Mouse (Mus musculus) liver, adult 2 months (tissue): ENCODE results near the gene Pyroxd1. TPM values are rescaled to one million over a fixed set of nuclear protein-coding genes. Genes with fewer than 3 reads are reported as not detected.

Source experiments
- DNase-seq: peaks from one replicate; pipeline ENCODE4 v3.0.0-alpha.2; 2011; ENCODE audit warnings: low read depth, low spot score; ENCODE audit errors: extremely low read depth
- H3K27ac ChIP-seq: fragments of 200-500 bp; replicated peaks from 2 replicates; pipeline ENCODE4 v1.5.1; 2012; ENCODE audit warnings: low read depth, mild to moderate bottlenecking, control low read depth, inconsistent platforms, low read length; ENCODE audit not compliant: insufficient read depth
- H3K27me3 ChIP-seq: fragments of 200-500 bp; 2 replicates; pipeline ENCODE4 v1.6.1; 2012; ENCODE audit warnings: mild to moderate bottlenecking, moderate library complexity, low read length, inconsistent platforms; ENCODE audit not compliant: control insufficient read depth, insufficient read depth
- H3K36me3 ChIP-seq: fragments of 200-500 bp; 2 replicates; pipeline ENCODE4 v1.6.1; 2012; ENCODE audit warnings: low read length, inconsistent platforms; ENCODE audit not compliant: control insufficient read depth, insufficient read depth
- H3K4me1 ChIP-seq: fragments of 200-500 bp; 2 replicates; pipeline ENCODE4 v1.6.1; 2011; ENCODE audit warnings: low read length; ENCODE audit not compliant: control insufficient read depth, insufficient read depth
- H3K4me3 ChIP-seq: fragments of 200-500 bp; 2 replicates; pipeline ENCODE4 v1.5.1; 2011; ENCODE audit warnings: low read depth, mild to moderate bottlenecking, control low read depth, low read length, moderate library complexity; ENCODE audit not compliant: insufficient read depth
- H3K79me2 ChIP-seq: fragments of 200-500 bp; 2 replicates; pipeline ENCODE4 v1.6.1; 2012; ENCODE audit warnings: inconsistent platforms, mild to moderate bottlenecking, low read length, moderate library complexity; ENCODE audit not compliant: control insufficient read depth, insufficient read depth
- H3K9ac ChIP-seq: fragments of 200-500 bp; 2 replicates; pipeline ENCODE4 v1.6.1; 2012; ENCODE audit warnings: low read depth, mild to moderate bottlenecking, control low read depth, inconsistent platforms, low read length
- CTCF ChIP-seq: fragments of 200-500 bp; IDR thresholded peaks from 2 replicates; pipeline ENCODE4 v1.5.1; 2011; ENCODE audit warnings: low read depth, low read length, control low read depth
- POLR2A ChIP-seq: fragments of 200-500 bp; IDR thresholded peaks from 2 replicates; pipeline ENCODE4 v1.6.1; 2011; ENCODE audit warnings: low read length, control low read depth; ENCODE audit not compliant: insufficient read depth; ENCODE audit errors: extremely low read depth
- WGBS: fragments of 180-500 bp; shearing (Covaris S2); methylation state at CpG from one replicate; pipeline ENCODE4 v1.1.7; 2018; 5-methylcytosine and 5-hydroxymethylcytosine counted together
- polyA plus RNA-seq: library from polyadenylated mRNA; depleted of rRNA; stranded (reverse); fragments of >200 nt; gene quantifications from 2 replicates; pipeline ENCODE4 v1.2.3, GENCODE M21; 2012
- total RNA-seq: library from RNA; depleted of rRNA; stranded (reverse); fragments of >200 nt; gene quantifications from 2 replicates; pipeline ENCODE4 v1.2.3, GENCODE M21; 2014

Gene Pyroxd1
- total and polyA plus RNA-seq, 2 experiments = 4.1 to 12.8 TPM

GRCm38 (mm10) chr6:142379961-142380360 is 34.5 kb downstream of the Pyroxd1 start:
- Histone ChIP-seq H3K9ac (no peak overlapping the region), H3K4me1 (no peaks in the 10 kb centered on the region), H3K27me3 (no peaks in the 10 kb centered on the region), H3K4me3 (no peak overlapping the region), H3K79me2 (0 out of 2 replicates have a peak, but pooled peaks cover 2% of the 10 kb centered on the region), H3K36me3 (peaks cover 5% of the 10 kb centered on the region; the same call in 1 of the 2 replicates), H3K27ac (no peak overlapping the region)
- TF ChIP-seq CTCF = no peak
- no peak for TF ChIP-seq POLR2A
- WGBS = 64% methylated on average over 6 of the region's 6 CpGs
- no peak for DNase-seq

GRCm38 (mm10) chr6:142381615-142382014 is 36.2 kb downstream of the Pyroxd1 start:
- H3K79me2 ChIP-seq = 0 out of 2 replicates have a peak, but pooled peaks cover 2% of the 10 kb centered on the region
- no peak for TF ChIP-seq POLR2A
- TF ChIP-seq CTCF = no peak
- no peak overlapping the region for H3K9ac ChIP-seq
- no peaks in the 10 kb centered on the region for H3K27me3 ChIP-seq
- no peak overlapping the region for H3K27ac ChIP-seq
- H3K36me3 ChIP-seq = peaks cover 2% of the 10 kb centered on the region; the same call in 1 of the 2 replicates
- peaks cover 3% of the 10 kb centered on the region; the same call in 1 of the 2 replicates for H3K4me1 ChIP-seq
- WGBS = 93% methylated on average over 7 of the region's 7 CpGs
- H3K4me3 ChIP-seq = no peak overlapping the region
- no peak for DNase-seq

GRCm38 (mm10) chr6:142384521-142384920 is 39.1 kb downstream of the Pyroxd1 start:
- 92% methylated on average over 9 of the region's 9 CpGs for WGBS
- H3K27ac ChIP-seq = no peak overlapping the region
- H3K79me2 ChIP-seq = peaks cover 19% of the 10 kb centered on the region; the same call in 1 of the 2 replicates
- no peaks in the 10 kb centered on the region for H3K36me3 ChIP-seq
- no peak overlapping the region for H3K9ac ChIP-seq
- H3K4me1 ChIP-seq = peaks cover 6% of the 10 kb centered on the region
- DNase-seq = no peak
- H3K27me3 ChIP-seq = no peaks in the 10 kb centered on the region
- TF ChIP-seq POLR2A (no peak), CTCF (no peak)
- no peak overlapping the region for H3K4me3 ChIP-seq

GRCm38 (mm10) chr6:142386285-142387010 is 41.0 kb downstream of the Pyroxd1 start:
- TF ChIP-seq CTCF (no peak), POLR2A (no peak)
- H3K36me3 ChIP-seq = no peaks in the 10 kb centered on the region
- WGBS = 1% methylated on average over 31 of the region's 31 CpGs
- H3K79me2 ChIP-seq = peaks cover 23% of the 10 kb centered on the region; the same call in 1 of the 2 replicates
- peak overlapping the region; percentile 73 for H3K9ac ChIP-seq
- DNase-seq = no peak
- peaks cover 6% of the 10 kb centered on the region for H3K4me1 ChIP-seq
- H3K4me3 ChIP-seq = peak overlapping the region; percentile 96
- no peaks in the 10 kb centered on the region for H3K27me3 ChIP-seq
- H3K27ac ChIP-seq = no peak overlapping the region

GRCm38 (mm10) chr6:142387011-142387754 is 41.7 kb downstream of the Pyroxd1 start, which contains the start of the genes Recql and Golt1b:
TSS of gene Recql (minus strand) at chr6:142387087.
TSS of gene Golt1b (plus strand) at chr6:142387221.
- no peaks in the 10 kb centered on the region for H3K27me3 ChIP-seq
- H3K79me2 ChIP-seq = peaks cover 23% of the 10 kb centered on the region; the same call in 1 of the 2 replicates
- H3K36me3 ChIP-seq = no peaks in the 10 kb centered on the region
- peak within 1 kb of the TSS; percentile 78 for H3K9ac ChIP-seq
- H3K4me3 ChIP-seq = peak within 1 kb of the TSS; percentile 96
- under 1% methylated on average over 87 of the region's 87 CpGs for WGBS
- 0 out of 2 replicates have a peak, but pooled peaks have one; percentile 10 for TF ChIP-seq POLR2A
- TF ChIP-seq CTCF = no peak
- peaks cover 6% of the 10 kb centered on the region for H3K4me1 ChIP-seq
- H3K27ac ChIP-seq = no peak within 1 kb of the TSS
- DNase-seq = peak; percentile 86
